Mouse (Mus musculus): ENCODE measurements around the gene Twf2. TPM values are rescaled to one million over a fixed set of nuclear protein-coding genes. Genes with fewer than 3 reads are reported as not detected.
"Not testable (repeated sequence)": the region's sequence is repeated elsewhere in the genome, so short reads cannot be mapped to it uniquely, and the experiment has no call there.

The Twf2 gene
- polyA plus RNA-seq, 1 experiment from 2014 or later: 44.0 TPM

DNA sequence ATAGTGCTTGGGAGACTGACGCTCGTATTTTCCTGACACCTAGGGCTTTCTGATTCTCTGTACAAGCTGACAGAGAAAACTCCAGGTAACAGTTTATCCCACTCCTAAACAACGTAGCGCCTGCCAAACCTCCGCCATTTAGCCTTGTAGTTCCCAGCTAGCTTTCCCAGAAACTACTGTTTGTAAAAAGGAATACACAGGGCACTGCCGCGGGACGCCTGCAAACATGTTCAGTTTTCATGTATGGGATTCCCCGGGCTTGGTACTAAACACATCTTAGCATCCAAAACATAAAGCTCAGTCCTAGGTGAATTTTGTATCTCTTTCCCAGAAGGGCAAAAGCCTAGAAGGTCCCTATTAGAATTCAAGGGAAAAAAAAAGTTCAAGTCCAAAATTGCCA lies 43.7 kb upstream of the Twf2 start:
- H3K27ac ChIP-seq: no peak overlapping the region
- no peak for TF ChIP-seq CTCF (IDR thresholded peaks at IDR 0.05; ENCODE audit: low read depth)
- H3K4me2 ChIP-seq (ENCODE audit: low read length): peak overlapping the region; percentile 70
- H3K9ac ChIP-seq (ENCODE audit: low read depth, low read length): no peak overlapping the region
- WGBS: 85% methylated on average over 9 of the region's 9 CpGs
- ATAC-seq (replicated peaks; ENCODE audit: low FRiP score, low read depth) (no peak), DNase-seq (ENCODE audit: low spot score) (no peak)
- H3K36me3 ChIP-seq (ENCODE audit: insufficient read depth, low read length): no peaks in the 10 kb centered on the region
- H3K9me3 ChIP-seq (replicated peaks; ENCODE audit: low read length): no peaks in the 10 kb centered on the region
- H3K4me3 ChIP-seq (replicated peaks; ENCODE audit: low read depth, low read length): 0 out of 2 replicates have a peak overlapping the region, but pooled peaks have one; percentile 53
- no peaks in the 10 kb centered on the region; the same call in 1 of the 2 replicates for H3K4me1 ChIP-seq (replicated peaks; ENCODE audit: insufficient read depth, low read length)
- H3K27me3 ChIP-seq (ENCODE audit: insufficient read depth, low read length): no peaks in the 10 kb centered on the region

DNA sequence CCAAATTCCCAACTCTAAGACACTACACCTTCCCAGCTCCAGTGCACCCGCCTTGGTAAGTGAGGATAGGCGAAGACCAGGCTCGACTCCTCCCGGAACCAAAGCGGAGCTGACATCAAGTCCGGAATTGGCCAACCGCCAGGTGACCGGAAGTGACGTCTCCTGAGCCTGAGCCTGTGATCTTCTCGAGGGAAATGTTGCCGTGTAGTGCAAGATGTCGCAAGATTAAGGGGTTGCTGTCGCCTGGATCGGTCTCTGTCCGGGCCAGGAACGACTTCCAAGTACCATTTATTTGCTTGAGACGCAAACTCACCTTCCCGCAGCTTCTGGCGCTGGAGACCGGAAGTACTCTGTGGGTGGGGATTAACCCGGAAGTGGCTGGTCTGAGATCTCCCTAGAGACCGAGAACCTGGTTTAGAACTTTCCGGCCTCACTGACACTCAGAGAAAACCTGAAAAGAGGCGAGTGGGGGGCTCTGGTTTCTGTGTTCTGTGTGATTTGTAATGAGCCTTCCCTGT lies 43.1 kb upstream of the Twf2 start:
- TF ChIP-seq CTCF (IDR thresholded peaks at IDR 0.05; ENCODE audit: low read depth): no peak
- no peaks in the 10 kb centered on the region for H3K27me3 ChIP-seq (ENCODE audit: insufficient read depth, low read length)
- ATAC-seq (replicated peaks; ENCODE audit: low FRiP score, low read depth) (peak; percentile 81), DNase-seq (ENCODE audit: low spot score) (peak; percentile 90)
- peak overlapping the region; percentile 97 for H3K27ac ChIP-seq
- WGBS: 2% methylated on average over 24 of the region's 24 CpGs
- peak overlapping the region; percentile 53 for H3K4me3 ChIP-seq (replicated peaks; ENCODE audit: low read depth, low read length)
- no peaks in the 10 kb centered on the region for H3K36me3 ChIP-seq (ENCODE audit: insufficient read depth, low read length)
- peak overlapping the region; percentile 70 for H3K4me2 ChIP-seq (ENCODE audit: low read length)
- H3K9me3 ChIP-seq (replicated peaks; ENCODE audit: low read length): no peaks in the 10 kb centered on the region
- no peaks in the 10 kb centered on the region; the same call in 1 of the 2 replicates for H3K4me1 ChIP-seq (replicated peaks; ENCODE audit: insufficient read depth, low read length)
- H3K9ac ChIP-seq (ENCODE audit: low read depth, low read length): peak overlapping the region; percentile 72

DNA sequence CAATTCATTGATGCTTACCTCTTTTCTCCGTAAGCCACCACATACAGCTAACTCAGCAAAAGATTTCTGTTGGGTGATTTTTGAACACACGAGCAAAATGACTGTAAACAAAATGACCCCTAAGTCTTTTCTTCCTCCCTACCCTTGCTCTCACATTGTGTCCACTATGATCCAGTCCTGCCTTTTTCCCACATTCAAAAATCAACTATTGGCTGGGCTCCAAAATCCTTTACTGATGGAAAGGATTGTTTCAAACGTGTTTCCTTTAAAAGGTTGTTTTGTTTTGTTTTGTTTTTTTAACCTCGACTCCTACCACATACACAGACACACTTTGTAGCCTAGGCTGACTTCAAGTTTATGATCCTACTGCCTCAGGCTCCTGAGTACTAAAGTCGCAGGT lies 42.5 kb upstream of the Twf2 start:
- Histone ChIP-seq H3K27ac (peak overlapping the region; percentile 97), H3K9ac (ENCODE audit: low read depth, low read length) (peak overlapping the region; percentile 72), H3K9me3 (replicated peaks; ENCODE audit: low read length) (no peaks in the 10 kb centered on the region), H3K4me2 (ENCODE audit: low read length) (peak overlapping the region; percentile 70), H3K36me3 (ENCODE audit: insufficient read depth, low read length) (no peaks in the 10 kb centered on the region), H3K27me3 (ENCODE audit: insufficient read depth, low read length) (no peaks in the 10 kb centered on the region), H3K4me1 (replicated peaks; ENCODE audit: insufficient read depth, low read length) (no peaks in the 10 kb centered on the region; the same call in 1 of the 2 replicates), H3K4me3 (replicated peaks; ENCODE audit: low read depth, low read length) (peak overlapping the region; percentile 53)
- ATAC-seq (replicated peaks; ENCODE audit: low FRiP score, low read depth): no peak
- WGBS: 24% methylated on average over 5 of the region's 5 CpGs
- TF ChIP-seq CTCF (IDR thresholded peaks at IDR 0.05; ENCODE audit: low read depth): no peak
- peak; percentile 14 for DNase-seq (ENCODE audit: low spot score)

DNA sequence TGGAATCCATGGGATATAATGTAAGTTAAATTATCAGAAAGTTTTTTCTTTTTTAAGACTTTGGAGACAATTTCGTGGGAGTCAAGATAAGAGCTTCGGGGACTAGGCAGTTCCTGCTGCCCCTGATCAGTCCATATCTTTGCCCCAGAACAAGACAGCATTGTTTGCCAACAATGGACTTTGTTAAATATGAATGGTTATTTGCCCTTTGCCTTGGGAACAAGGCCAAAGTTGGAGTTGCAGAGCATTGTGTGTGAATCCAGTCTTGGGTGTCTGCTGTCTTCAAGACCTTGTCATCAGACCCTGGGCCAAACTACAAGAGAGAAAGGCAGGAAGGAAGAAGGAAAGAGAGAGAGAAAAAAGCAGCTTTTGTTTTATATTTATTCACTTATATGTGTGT lies 36.2 kb upstream of the Twf2 start:
- H3K9me3 ChIP-seq (replicated peaks; ENCODE audit: low read length): no peaks in the 10 kb centered on the region
- WGBS: 86% methylated on average over 2 of the region's 2 CpGs
- H3K4me2 ChIP-seq (ENCODE audit: low read length): no peak overlapping the region
- H3K27ac ChIP-seq: no peak overlapping the region
- peaks cover 5% of the 10 kb centered on the region; the same call in 1 of the 2 replicates for H3K4me1 ChIP-seq (replicated peaks; ENCODE audit: insufficient read depth, low read length)
- DNase-seq (ENCODE audit: low spot score) (no peak), ATAC-seq (replicated peaks; ENCODE audit: low FRiP score, low read depth) (no peak)
- no peak overlapping the region for H3K4me3 ChIP-seq (replicated peaks; ENCODE audit: low read depth, low read length)
- H3K36me3 ChIP-seq (ENCODE audit: insufficient read depth, low read length): no peaks in the 10 kb centered on the region
- H3K9ac ChIP-seq (ENCODE audit: low read depth, low read length): no peak overlapping the region
- no peak for TF ChIP-seq CTCF (IDR thresholded peaks at IDR 0.05; ENCODE audit: low read depth)
- H3K27me3 ChIP-seq (ENCODE audit: insufficient read depth, low read length): no peaks in the 10 kb centered on the region

DNA sequence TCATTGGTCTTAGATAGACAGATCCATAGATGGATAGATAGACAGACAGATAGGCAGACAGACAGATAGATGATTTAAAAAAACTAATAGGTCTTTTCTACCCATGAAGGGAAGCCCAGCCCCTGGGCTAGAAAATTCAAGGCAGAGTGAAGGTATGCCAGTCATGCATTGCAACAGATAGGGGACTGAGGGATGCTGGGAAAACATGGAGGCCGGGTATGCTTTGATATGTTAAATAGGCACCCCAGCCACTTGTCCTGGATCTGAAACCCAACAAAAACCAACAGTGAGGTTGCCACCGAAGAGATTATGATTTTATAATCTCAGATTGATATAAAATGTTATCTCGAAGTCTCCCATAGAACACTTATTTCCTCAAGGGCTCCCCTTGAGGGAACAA lies 35.7 kb upstream of the Twf2 start:
- 77% methylated on average over 3 of the region's 3 CpGs for WGBS
- DNase-seq (ENCODE audit: low spot score): no peak
- no peak for ATAC-seq (replicated peaks; ENCODE audit: low FRiP score, low read depth)
- Histone ChIP-seq H3K27me3 (ENCODE audit: insufficient read depth, low read length) (no peaks in the 10 kb centered on the region), H3K9me3 (replicated peaks; ENCODE audit: low read length) (no peaks in the 10 kb centered on the region), H3K4me1 (replicated peaks; ENCODE audit: insufficient read depth, low read length) (peaks cover 5% of the 10 kb centered on the region; the same call in 1 of the 2 replicates), H3K36me3 (ENCODE audit: insufficient read depth, low read length) (no peaks in the 10 kb centered on the region), H3K4me2 (ENCODE audit: low read length) (no peak overlapping the region), H3K27ac (no peak overlapping the region), H3K9ac (ENCODE audit: low read depth, low read length) (no peak overlapping the region), H3K4me3 (replicated peaks; ENCODE audit: low read depth, low read length) (no peak overlapping the region)
- no peak for TF ChIP-seq CTCF (IDR thresholded peaks at IDR 0.05; ENCODE audit: low read depth)

DNA sequence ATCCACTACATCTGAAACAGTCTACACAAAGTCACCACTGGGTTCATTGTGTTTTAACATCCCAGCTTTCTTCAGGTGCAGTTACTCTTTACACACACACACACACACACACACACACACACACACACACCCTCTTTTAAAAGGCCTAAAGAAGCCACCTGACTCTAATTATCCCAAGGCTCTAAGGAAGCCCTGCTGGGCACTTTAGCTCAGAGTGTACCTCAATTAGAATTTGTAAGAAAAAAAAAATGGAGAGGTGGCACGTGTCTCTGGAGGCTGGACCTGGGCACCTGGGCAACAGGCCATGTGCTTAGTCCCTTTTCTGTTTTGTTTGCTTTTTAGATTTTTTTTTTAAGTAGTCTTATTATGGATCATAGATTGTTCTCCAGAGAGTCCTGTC lies 35.2 kb upstream of the Twf2 start:
- no peak for ATAC-seq (replicated peaks; ENCODE audit: low FRiP score, low read depth)
- no peak overlapping the region for H3K4me3 ChIP-seq (replicated peaks; ENCODE audit: low read depth, low read length)
- no peak overlapping the region for H3K9ac ChIP-seq (ENCODE audit: low read depth, low read length)
- no peaks in the 10 kb centered on the region for H3K36me3 ChIP-seq (ENCODE audit: insufficient read depth, low read length)
- TF ChIP-seq CTCF (IDR thresholded peaks at IDR 0.05; ENCODE audit: low read depth): no peak
- no peaks in the 10 kb centered on the region for H3K27me3 ChIP-seq (ENCODE audit: insufficient read depth, low read length)
- no peaks in the 10 kb centered on the region for H3K9me3 ChIP-seq (replicated peaks; ENCODE audit: low read length)
- no peak overlapping the region for H3K4me2 ChIP-seq (ENCODE audit: low read length)
- no peak overlapping the region for H3K27ac ChIP-seq
- WGBS: 34% methylated on average over 1 of the region's 1 CpGs
- H3K4me1 ChIP-seq (replicated peaks; ENCODE audit: insufficient read depth, low read length): peaks cover 5% of the 10 kb centered on the region; the same call in 1 of the 2 replicates
- no peak for DNase-seq (ENCODE audit: low spot score)

DNA sequence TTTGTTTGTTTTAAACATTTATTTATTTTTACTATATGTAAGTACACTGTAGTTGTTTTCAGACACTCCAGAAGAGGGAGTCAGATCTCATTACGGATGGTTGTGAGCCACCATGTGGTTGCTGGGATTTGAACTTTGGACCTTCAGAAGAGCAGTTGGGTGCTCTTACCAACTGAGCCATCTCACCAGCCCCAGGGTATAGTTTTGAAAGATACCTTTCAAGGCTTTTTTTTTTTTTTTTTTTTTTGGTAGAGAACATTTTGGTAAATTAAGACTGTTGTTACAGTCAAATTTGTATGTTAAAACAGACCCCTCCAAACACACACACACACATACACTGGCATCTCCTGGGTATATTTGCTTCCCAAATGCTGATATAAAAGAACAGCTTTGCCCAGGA lies 33.9 kb upstream of the Twf2 start:
- not testable (repeated sequence) for H3K4me3 ChIP-seq (replicated peaks; ENCODE audit: low read depth, low read length); H3K27ac ChIP-seq; H3K4me2 ChIP-seq (ENCODE audit: low read length); H3K36me3 ChIP-seq (ENCODE audit: insufficient read depth, low read length); DNase-seq (ENCODE audit: low spot score); H3K9ac ChIP-seq (ENCODE audit: low read depth, low read length); ATAC-seq (replicated peaks; ENCODE audit: low FRiP score, low read depth); H3K9me3 ChIP-seq (replicated peaks; ENCODE audit: low read length); H3K27me3 ChIP-seq (ENCODE audit: insufficient read depth, low read length)
- 79% methylated on average over 1 of the region's 1 CpGs for WGBS
- peaks cover 17% of the 10 kb centered on the region; the same call in 1 of the 2 replicates for H3K4me1 ChIP-seq (replicated peaks; ENCODE audit: insufficient read depth, low read length)

Data from kidney, postnatal 0 days (tissue).